Mouse (Mus musculus) kidney, adult 2 months (tissue): ENCODE measurements around the gene Grap.

Source experiments
- CTCF ChIP-seq: fragments of 200-500 bp; conservative IDR thresholded peaks from 2 replicates; pipeline ENCODE4 v1.5.1; 2011; ENCODE audit warnings: low read depth, mild to moderate bottlenecking, control low read depth, low read length, moderate library complexity, mixed read lengths; ENCODE audit not compliant: insufficient read depth, insufficient read length
- POLR2A ChIP-seq: fragments of 200-500 bp; IDR thresholded peaks from one replicate; pipeline ENCODE4 v1.6.1; 2011; ENCODE audit warnings: low read depth, low read length, control low read depth

DNA sequence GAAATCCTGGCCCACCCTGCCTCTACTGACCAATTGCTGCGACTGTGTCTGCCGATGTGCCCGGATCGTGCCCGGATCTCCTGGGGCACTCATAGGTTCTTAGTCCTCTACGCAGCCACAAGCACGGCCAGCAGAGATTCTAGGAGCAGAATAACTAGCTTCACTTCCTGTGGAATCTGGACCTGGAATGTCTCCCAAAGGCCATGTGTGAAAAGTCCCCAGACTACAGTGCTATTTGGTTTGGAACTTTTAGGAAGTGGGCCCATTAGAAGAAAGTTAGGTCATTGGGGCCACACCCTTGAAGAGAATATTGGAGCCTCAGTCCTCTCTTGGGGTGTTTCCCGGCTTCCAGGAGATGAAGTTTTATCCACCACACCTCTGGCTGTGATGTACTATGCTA lies 34.9 kb upstream of the Grap start:
- no peak for TF ChIP-seq CTCF
- no peak for TF ChIP-seq POLR2A
